Mouse (Mus musculus) thymus, adult 2 months (tissue): ENCODE measurements around the gene Drd5.

Experiments
- CTCF ChIP-seq: fragments of 200-500 bp; IDR thresholded peaks from 2 replicates; pipeline ENCODE4 v1.5.1; 2012; ENCODE audit warnings: mild to moderate bottlenecking, control low read depth, low read length, moderate library complexity, borderline replicate concordance; ENCODE audit not compliant: control insufficient read depth, poor library complexity, insufficient read depth; ENCODE audit errors: extremely low read depth
- POLR2A ChIP-seq: fragments of 200-500 bp; IDR thresholded peaks from 2 replicates; pipeline ENCODE4 v1.6.1; 2012; ENCODE audit warnings: mild to moderate bottlenecking, low read length, control low read depth, moderate library complexity; ENCODE audit not compliant: control insufficient read depth, poor library complexity, insufficient read depth; ENCODE audit errors: extremely low read depth

GRCm38 (mm10) chr5:38275771-38276170, 43.4 kb upstream of the Drd5 start, which contains the start of gene Otop1:
- no peak for TF ChIP-seq CTCF
- TF ChIP-seq POLR2A = no peak
